Mouse (Mus musculus): Measurements from ENCODE around the gene Rab8a.

GRCm38 (mm10) chr8:72137431-72137830 lies 23.6 kb upstream of the Rab8a start:
- no peak for TF ChIP-seq CTCF (IDR thresholded peaks at IDR 0.05; ENCODE audit: insufficient read depth, low read length)
- TF ChIP-seq POLR2A (IDR thresholded peaks at IDR 0.05; ENCODE audit: borderline replicate concordance, extremely low read depth, low read depth, low read length), result no peak
